Comparison of ENCODE assay signal across 8 mouse cellular contexts in genomic region chr1:186261326-186261833, GRCm38 (mm10).
DNase-seq lines count a peak whose midpoint lies in the region; ATAC-seq and TF ChIP-seq lines count a peak whose summit lies in the region.

No protein-coding gene starts in this region.

- H3K9me3 ChIP-seq in ES-Bruce4 (replicated peaks; ENCODE audit: control insufficient read depth, insufficient read depth, low read length, poor library complexity, severe bottlenecking) = no peaks in the 10 kb centered on the region
- no peaks in the 10 kb centered on the region for H3K9me3 ChIP-seq in hindbrain, embryonic 11.5 days (ENCODE audit: control insufficient read depth, low read length)
- H3K9me3 ChIP-seq in midbrain, embryonic 14.5 days (ENCODE audit: control insufficient read depth, low read length) = no peaks in the 10 kb centered on the region

- peak; percentile 73 for ATAC-seq in hindbrain, embryonic 11.5 days (ENCODE audit: low FRiP score)
- no peak for ATAC-seq in midbrain, embryonic 14.5 days (ENCODE audit: low FRiP score, low TSS enrichment)

- peak; percentile 62 for DNase-seq in WW6 (ENCODE audit: low read depth, low spot score)
- peak; percentile 66 to 74 for DNase-seq in gastrocnemius, adult 8-10 months (ENCODE audit: low spot score in 2 of 2)
- peak; percentile 61 for DNase-seq in hindbrain, embryonic 11.5 days (ENCODE audit: low spot score)
- DNase-seq in left cerebral cortex, adult 18-20 months (ENCODE audit: low spot score in 2 of 2) = peak; percentile 24 to 48
- DNase-seq in midbrain, embryonic 14.5 days = peak; percentile 71
- DNase-seq in cerebellum, adult 9-11 months = no peak
- no peak for DNase-seq in B cell, adult 2 months

- H3K4me1 ChIP-seq in ES-Bruce4 (ENCODE audit: control insufficient read depth, insufficient read depth, low read length) = peaks cover 1% of the 10 kb centered on the region
- no peaks in the 10 kb centered on the region for H3K4me1 ChIP-seq in hindbrain, embryonic 11.5 days (replicated peaks; ENCODE audit: control insufficient read depth, insufficient read depth, low read length)
- H3K4me1 ChIP-seq in midbrain, embryonic 14.5 days (ENCODE audit: control insufficient read depth, insufficient read depth, low read length) = peaks cover 9% of the 10 kb centered on the region; the same call in 1 of the 2 replicates

- no peak overlapping the region for H3K4me2 ChIP-seq in hindbrain, embryonic 11.5 days (replicated peaks; ENCODE audit: low read depth, low read length)
- H3K4me2 ChIP-seq in midbrain, embryonic 14.5 days (ENCODE audit: low read length) = no peak overlapping the region

- TF ChIP-seq POLR2A in ES-Bruce4 (IDR thresholded peaks at IDR 0.05; ENCODE audit: insufficient read depth, low read length) = no peak

- no peaks in the 10 kb centered on the region for H3K36me3 ChIP-seq in ES-Bruce4 (ENCODE audit: control insufficient read depth, insufficient read depth, low read length, poor library complexity, severe bottlenecking)
- no peaks in the 10 kb centered on the region for H3K36me3 ChIP-seq in hindbrain, embryonic 11.5 days (ENCODE audit: control insufficient read depth, insufficient read depth, low read length)
- no peaks in the 10 kb centered on the region for H3K36me3 ChIP-seq in midbrain, embryonic 14.5 days (ENCODE audit: control insufficient read depth, insufficient read depth, low read length)

- no peak overlapping the region for H3K4me3 ChIP-seq in ES-Bruce4 (ENCODE audit: low read depth, low read length)
- H3K4me3 ChIP-seq in hindbrain, embryonic 11.5 days (ENCODE audit: low read depth, low read length) = no peak overlapping the region
- H3K4me3 ChIP-seq in midbrain, embryonic 14.5 days (replicated peaks; ENCODE audit: low read depth, low read length) = no peak overlapping the region

- no peaks in the 10 kb centered on the region for H3K27me3 ChIP-seq in ES-Bruce4 (ENCODE audit: control insufficient read depth, insufficient read depth, low read length, poor library complexity, severe bottlenecking)
- no peaks in the 10 kb centered on the region for H3K27me3 ChIP-seq in hindbrain, embryonic 11.5 days (ENCODE audit: control insufficient read depth, insufficient read depth, low read length)
- H3K27me3 ChIP-seq in midbrain, embryonic 14.5 days (ENCODE audit: control insufficient read depth, insufficient read depth, low read length) = no peaks in the 10 kb centered on the region

- whole genome bisulfite sequencing in hindbrain, embryonic 11.5 days = 31% methylated on average over 4 of the region's 4 CpGs
- 21% methylated on average over 4 of the region's 4 CpGs for WGBS in midbrain, embryonic 14.5 days

- TF ChIP-seq EP300 in ES-Bruce4 (IDR thresholded peaks at IDR 0.05; ENCODE audit: insufficient read depth, low read depth, low read length) = no peak

- no peak overlapping the region for H3K9ac ChIP-seq in ES-Bruce4 (ENCODE audit: low read depth, poor library complexity, severe bottlenecking)
- H3K9ac ChIP-seq in hindbrain, embryonic 11.5 days (ENCODE audit: low read depth, low read length) = no peak overlapping the region
- no peak overlapping the region for H3K9ac ChIP-seq in midbrain, embryonic 14.5 days (replicated peaks; ENCODE audit: low read length)

- peak overlapping the region; percentile 61 for H3K27ac ChIP-seq in ES-Bruce4 (ENCODE audit: insufficient read depth, low read length)
- no peak overlapping the region for H3K27ac ChIP-seq in hindbrain, embryonic 11.5 days (ENCODE audit: low read depth, low read length)
- H3K27ac ChIP-seq in midbrain, embryonic 14.5 days (replicated peaks; ENCODE audit: low read depth, low read length) = no peak overlapping the region

- no peak for TF ChIP-seq CTCF in ES-Bruce4 (IDR thresholded peaks at IDR 0.05; ENCODE audit: low read depth, low read length)

Comparison
In these comparisons a context has a peak if more than half of its experiments do, and no peak if none do; other contexts are left out.
1. DNase-seq: peak in WW6 (single experiment), gastrocnemius, adult 8-10 months (2 of 2), hindbrain, embryonic 11.5 days (single experiment), left cerebral cortex, adult 18-20 months (2 of 2) and midbrain, embryonic 14.5 days (single experiment); none in cerebellum, adult 9-11 months (single experiment) and B cell, adult 2 months (0 of 2).